Mouse (Mus musculus): ENCODE measurements around the gene Ppm1j.

Ppm1j gene

GRCm38 (mm10) chr3:104815346-104815745, 34.5 kb downstream of the Ppm1j start:
- DNase-seq: no peak

GRCm38 (mm10) chr3:104816130-104816529, 35.3 kb downstream of the Ppm1j start:
- no peak for DNase-seq

GRCm38 (mm10) chr3:104817481-104817990, 36.7 kb downstream of the Ppm1j start:
- DNase-seq: peak; percentile 43 to 47

GRCm38 (mm10) chr3:104817991-104818748, 37.3 kb downstream of the Ppm1j start, which contains the start of gene Mov10:
TSS of gene Mov10 (minus strand) at chr3:104818563.
- peak; percentile 22 to 47 for DNase-seq

- no peak for DNase-seq
These were observed 37.9 kb downstream of the Ppm1j start for GRCm38 (mm10) chr3:104818749-104819134.

- DNase-seq: no peak
These were observed 39.6 kb downstream of the Ppm1j start for GRCm38 (mm10) chr3:104820426-104820825.

GRCm38 (mm10) chr3:104822413-104822812, 41.6 kb downstream of the Ppm1j start:
- DNase-seq: no peak
